Mouse (Mus musculus) right cerebral cortex, postnatal 10 days (tissue): Measurements from ENCODE around the gene 2010315B03Rik.

Experiments
- DNase-seq, 2 experiments: peaks; one replicate each; pipeline ENCODE4 v3.0.0; 2021; ENCODE audit warnings: low spot score in 2 of 2

Gene 2010315B03Rik

DNA sequence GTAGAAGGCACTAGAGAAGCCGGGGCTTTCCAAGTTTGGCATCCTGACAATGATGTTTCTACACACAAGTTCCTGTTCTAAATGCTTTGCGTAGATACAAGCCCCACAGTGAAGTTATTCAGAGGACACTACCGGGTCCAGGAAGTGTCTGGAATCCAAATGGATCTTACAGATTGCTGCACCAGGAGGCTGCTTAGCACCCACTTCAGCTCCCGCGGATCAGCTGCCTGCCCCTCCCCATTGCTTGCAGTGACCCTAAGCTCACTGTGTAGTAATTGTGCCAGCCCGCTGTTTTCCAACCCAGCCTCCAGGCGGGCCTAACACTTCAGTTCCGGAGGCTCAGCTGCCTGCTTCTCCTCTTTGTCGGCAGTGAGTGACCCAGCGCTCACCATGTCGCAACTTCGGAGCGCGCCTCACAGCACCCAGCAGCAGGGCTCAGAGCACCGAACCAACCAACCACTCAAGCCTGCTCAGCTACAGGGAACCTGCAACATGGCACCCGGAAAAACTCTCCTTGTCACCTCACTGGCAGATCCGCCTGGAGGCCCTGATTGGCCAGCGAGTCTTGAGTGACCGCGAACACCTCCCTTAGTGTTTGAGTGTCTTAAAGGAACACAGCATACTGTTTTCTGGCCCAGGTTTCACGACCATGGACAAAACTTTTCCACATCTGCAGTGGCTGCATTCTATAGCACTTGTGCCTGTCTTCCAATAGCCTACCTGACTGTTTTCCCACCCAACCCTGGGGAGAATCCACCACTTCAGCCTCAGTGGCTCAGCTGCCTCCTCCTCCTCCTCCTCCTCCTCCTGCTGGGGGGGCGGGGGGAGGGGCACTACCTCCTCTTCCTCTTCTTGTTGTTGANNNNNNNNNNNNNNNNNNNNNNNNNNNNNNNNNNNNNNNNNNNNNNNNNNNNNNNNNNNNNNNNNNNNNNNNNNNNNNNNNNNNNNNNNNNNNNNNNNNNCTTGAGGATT is at the start of gene 2010315B03Rik:
Gene 2010315B03Rik, minus strand, starts transcription at position 526 of the 972 bp plus-strand sequence.
- DNase-seq: peak; percentile 94 to 96

GRCm38 (mm10) chr9:124311502-124311901 is 994 bp downstream of the 2010315B03Rik start:
- DNase-seq: no peak

DNA sequence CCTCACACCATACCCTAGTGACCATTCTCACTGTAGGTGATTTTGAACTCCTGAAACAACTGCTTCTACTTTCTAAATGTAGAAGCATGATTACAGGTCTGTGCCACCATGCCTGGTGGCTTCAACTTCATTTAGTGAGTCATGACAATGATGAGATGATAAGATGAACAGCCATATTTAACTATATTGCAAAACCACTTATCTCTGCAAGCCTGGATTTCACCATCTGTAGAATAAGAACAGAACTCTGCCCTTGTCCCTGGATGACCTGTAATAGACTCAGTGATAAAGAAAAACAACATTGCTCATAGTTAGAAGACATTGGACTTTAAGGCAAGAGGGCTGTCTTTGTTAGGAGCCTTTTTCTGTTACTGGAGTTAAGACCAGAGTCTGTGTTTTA is 24.2 kb downstream of the 2010315B03Rik start:
- DNase-seq: no peak

- DNase-seq: peak; percentile 92 to 96
Observed at GRCm38 (mm10) chr9:124281912-124282686, 30.4 kb downstream of the 2010315B03Rik start.

GRCm38 (mm10) chr9:124281448-124281791 is 31.1 kb downstream of the 2010315B03Rik start:
- DNase-seq: no peak

DNA sequence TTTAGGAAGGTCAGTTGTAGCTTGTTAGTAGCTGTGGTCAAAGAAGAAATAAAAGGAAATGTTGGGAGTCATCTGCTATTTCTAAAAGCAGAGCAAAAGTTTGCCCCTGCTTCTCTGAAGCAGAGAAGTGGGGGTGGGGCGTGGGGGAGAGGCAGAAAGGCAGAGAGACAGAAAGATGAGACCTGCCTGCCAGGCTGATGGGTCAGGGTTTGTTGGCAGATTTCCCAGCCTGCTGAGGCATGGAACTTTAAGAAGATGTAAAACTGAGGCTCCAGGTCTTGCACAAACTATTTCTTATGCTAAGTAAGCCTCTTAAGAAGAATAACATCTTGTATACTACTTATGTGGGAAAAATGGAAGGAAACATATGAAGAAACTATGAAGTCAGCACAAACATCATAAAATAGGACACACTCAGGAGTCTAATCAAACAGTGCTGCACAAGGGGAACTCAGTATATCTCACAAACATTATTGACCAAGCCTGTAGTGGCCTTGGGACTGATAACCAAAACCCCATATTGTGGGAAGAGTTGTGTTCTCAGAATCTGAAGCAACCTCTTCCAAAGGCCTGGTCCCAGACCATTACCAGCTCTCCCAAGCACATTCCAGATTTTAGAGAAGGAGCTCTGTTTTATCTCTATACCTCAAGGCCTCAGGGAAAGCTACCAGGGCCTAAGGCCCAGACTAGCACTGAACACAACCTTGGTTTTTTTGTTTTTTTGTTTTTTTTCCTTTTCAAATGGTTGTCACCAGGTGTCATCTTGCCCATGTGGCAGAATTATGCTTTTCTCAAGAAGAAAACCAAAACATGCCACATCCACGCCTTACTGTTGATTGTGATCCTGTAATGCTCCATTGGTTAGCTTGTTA is 31.7 kb downstream of the 2010315B03Rik start:
- DNase-seq: peak in 1 of 2 experiments; percentile 37

DNA sequence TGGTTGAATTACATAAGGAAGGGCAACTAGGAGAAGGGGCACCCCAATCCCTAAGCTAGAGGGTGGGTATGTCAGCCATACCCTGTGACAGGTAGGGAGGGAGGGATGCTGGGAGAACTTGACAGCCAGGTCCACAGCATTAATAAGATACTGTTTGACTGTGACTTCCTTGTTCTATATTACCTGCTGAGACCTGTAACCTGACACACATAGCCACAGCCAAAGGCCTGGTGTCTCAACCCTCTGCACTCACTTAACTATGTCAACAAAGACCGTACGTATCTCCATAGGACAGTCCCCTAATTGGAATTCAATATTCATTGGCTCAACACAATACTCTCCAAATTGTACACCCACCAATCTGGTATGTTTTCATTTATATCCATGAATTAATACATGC is 33.2 kb downstream of the 2010315B03Rik start:
- DNase-seq: no peak

DNA sequence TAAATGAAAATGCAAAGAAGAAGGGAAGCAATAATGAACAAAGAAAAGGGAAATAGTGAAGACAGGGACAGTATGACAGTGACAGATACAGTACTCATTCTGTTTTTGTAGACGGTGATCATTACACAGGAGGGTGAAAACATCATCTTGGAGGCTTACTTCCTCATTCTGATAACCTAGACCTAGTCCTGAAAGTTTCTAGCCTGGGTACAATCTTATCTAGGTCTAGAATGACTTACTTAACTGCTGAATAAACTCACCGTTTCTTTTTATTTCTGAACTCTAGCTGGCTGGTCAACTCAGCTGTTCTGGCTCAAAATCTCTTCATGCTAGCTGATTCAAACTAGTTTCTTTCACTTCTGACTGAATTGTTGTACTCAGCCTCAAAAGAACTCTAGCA is 37.4 kb downstream of the 2010315B03Rik start:
- DNase-seq: no peak

DNA sequence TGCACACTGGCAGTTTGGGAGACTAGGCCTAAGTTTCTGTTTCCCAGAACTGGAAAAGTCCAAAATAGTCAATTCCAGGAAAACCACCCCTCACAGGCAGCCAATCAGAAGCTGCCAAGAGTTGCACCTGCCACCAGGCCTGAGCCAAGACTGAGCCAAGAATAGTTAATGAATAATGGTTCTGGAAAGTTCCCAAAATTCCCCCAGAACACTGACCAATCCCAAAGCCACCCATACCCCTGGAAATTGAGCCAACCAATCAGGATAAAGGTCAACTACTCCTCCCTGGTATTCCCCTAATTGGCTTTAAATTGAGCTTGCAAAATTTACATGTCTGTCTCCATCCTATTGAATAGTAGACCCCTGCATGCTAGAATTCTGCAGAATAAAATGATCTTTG is 39.3 kb downstream of the 2010315B03Rik start:
- peak in 1 of 2 experiments; percentile 18 for DNase-seq

DNA sequence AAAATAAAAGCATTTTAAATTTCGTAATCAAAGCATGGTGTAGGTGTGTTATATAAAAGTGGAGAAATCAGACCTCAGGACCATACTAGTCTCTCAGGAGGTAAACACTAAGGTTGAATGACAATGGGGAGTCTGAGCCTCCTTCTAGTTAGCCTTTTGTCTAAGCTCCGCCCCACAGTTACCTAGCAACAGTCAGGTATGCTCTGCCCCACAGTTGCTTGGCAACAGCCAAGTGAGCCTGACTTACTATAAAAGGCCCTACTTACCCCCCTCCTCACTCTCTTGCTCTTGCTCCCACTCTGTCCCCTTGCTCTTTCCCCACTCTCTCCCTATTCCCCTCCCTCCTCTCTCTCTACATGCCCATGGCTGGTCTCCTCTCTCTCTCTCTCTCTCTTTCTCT is 44.6 kb downstream of the 2010315B03Rik start:
- DNase-seq: peak; percentile 58 to 73

DNA sequence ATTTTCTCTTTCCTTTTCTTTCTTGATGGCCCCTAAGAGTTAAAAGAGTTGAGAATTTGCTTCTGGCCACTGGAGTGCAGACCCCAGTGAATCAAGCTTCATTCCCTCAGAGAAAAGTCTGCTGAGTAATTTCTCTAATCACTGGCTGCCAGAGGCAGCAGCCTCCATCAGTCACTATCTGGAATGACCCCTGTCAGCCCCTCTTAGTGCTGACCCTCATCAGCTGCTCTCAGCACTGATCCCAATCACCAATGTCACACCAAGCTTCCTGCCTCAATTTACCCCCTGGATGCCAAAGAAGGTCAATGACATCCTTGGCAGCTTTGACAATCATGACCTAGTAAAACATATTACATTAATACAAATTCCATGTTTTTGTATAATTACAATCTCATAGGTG is 45.0 kb downstream of the 2010315B03Rik start:
- no peak for DNase-seq

DNA sequence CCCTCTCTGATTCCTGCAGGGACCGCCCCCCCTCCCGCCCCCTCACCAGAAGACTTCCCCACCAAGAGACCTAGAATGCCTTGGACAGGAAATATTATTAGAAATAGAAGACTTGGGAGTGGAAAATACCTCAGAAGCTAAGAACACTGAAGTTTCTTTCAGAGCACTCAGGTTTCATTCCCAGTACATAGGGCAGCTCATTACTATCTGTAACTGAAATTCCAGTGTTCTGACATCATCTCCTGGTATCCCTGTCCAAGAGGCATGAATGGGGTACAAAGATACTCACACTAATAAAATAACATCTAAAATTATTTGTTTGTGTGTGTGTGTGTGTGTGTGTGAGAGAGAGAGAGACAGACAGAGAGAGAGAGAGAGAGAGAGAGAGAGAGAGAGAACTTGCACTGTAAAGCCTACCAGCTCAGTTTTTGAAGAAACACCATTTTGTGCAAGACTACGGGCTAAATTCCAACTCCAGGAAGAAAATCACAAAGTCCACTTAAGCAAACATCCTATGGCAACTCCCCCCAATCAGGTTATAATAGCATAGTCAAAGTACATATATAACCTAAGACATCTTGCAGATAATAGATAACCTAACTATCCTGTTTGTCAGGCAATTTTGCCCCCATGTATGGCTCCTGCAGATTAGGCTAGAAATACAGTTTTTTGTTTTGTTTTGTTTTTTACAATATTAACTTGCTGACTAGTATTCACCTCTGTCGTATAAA is 49.3 kb downstream of the 2010315B03Rik start:
- DNase-seq: no peak

- no peak for DNase-seq
Observed at GRCm38 (mm10) chr9:124258067-124258556, 54.4 kb downstream of the 2010315B03Rik start.

DNA sequence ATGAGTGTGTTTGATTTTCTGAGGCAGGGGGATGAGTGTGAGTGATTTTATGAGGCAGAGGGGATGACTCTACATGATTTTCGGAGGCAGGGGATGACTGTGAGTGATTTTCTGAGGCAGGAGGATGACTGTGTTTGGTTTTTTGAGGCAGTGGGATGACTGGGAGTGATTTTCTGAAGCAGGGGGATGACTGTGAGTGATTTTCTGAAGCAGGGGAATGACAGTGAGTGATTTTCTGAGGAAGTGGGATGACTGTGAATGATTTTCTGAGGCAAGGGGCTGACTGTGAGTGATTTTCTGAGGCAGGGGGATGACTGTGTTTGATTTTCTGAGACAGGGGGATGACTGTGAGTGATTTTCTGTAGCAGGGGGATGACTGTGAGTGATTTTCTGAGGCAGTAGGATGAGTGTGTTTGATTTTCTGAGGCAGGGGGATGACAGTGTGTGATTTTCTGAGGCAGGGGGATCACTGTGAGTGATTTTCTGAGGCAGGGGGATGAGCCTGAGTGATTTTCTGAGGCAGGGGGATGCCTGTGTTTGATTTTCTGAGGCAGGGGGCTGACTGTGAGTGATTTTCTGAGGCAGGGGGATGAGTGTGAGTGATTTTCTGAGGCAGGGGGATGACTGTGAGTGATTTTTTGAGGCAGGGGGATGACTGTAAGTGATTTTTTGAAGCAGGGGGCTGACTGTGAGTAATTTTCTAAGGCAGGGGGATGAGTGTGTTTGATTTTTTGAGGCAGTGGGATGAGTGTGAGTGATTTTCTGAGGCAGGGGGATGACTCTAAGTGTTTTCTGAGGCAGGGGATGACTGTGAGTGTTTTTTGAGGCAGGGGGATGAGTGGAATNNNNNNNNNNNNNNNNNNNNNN is 55.1 kb downstream of the 2010315B03Rik start:
- no peak for DNase-seq

- DNase-seq: peak in 1 of 2 experiments; percentile 35
Observed at GRCm38 (mm10) chr9:124256271-124257199, 56.0 kb downstream of the 2010315B03Rik start.

DNA sequence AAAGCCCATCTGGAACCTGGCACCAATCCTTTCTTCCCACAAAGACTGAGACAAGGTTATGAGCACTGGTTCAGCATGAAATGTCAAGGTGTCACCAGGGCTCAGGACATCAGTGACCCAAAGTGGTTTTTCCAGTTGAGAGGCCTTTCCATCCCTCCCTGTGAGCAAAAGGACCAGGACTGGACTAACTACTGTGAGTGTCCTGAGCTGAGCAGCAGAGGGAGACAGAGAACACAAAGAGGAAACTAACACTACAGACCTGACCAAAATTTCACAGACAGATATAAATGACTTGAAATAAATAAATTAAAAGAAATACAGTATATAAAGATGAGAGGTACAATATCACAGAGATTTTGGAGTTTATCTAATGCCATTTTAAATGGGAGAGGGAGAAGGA is 61.1 kb downstream of the 2010315B03Rik start:
- DNase-seq: peak in 1 of 2 experiments; percentile 35
